Mouse (Mus musculus): ENCODE data around the gene Rassf6. TPM values are rescaled to one million over a fixed set of nuclear protein-coding genes. Genes with fewer than 3 reads are reported as not detected.

Rassf6 gene
- total and polyA plus RNA-seq, 3 experiments: 15.1 to 24.5 (median 18.3) TPM

GRCm38 (mm10) chr5:90621316-90621715 lies 19.1 kb downstream of the Rassf6 start:
- H3K27ac ChIP-seq (ENCODE audit: insufficient read depth, low read depth): no peak overlapping the region
- H3K9ac ChIP-seq (ENCODE audit: insufficient read depth, low read depth): no peak overlapping the region
- peaks cover 8% of the 10 kb centered on the region for H3K9me3 ChIP-seq (replicated peaks; ENCODE audit: low read length)
- in situ Hi-C loops (cut with MboI; ENCODE audit: low pct_ligation_motif_present, low pct_unique_long_range_greater_than_20kb, low sequenced_read_pairs): loop anchor here (25.0 kb wide), 1 partner anchor 409 kb away; the partner anchor contains the start of gene Cox18
- dilution Hi-C loops (cut with MboI; ENCODE audit: extremely low pct_ligation_motif_present, extremely low pct_unique_long_range_greater_than_20kb, low sequenced_read_pairs): no loop called here
- H3K4me2 ChIP-seq (ENCODE audit: insufficient read depth, low read depth, poor library complexity, severe bottlenecking): no peak overlapping the region
- TF ChIP-seq E2F4 (IDR thresholded peaks at IDR 0.05; ENCODE audit: insufficient replicate concordance, low read depth, low read length) (no peak), USF1 (IDR thresholded peaks at IDR 0.05; ENCODE audit: low read depth, low read length) (no peak), ZMIZ1 (IDR thresholded peaks at IDR 0.05; ENCODE audit: low read depth, low read length) (no peak)
- H3K79me2 ChIP-seq (replicated peaks; ENCODE audit: control insufficient read depth, extremely low read depth, insufficient read depth, poor library complexity, severe bottlenecking): no peaks in the 10 kb centered on the region
- DNase-seq (ENCODE audit: extremely low read depth): no peak
- peaks cover 15 to 42% of the 10 kb centered on the region in 2 experiments for H3K36me3 ChIP-seq (replicated peaks in 1 of 2; ENCODE audit: control insufficient read depth in 1 of 2, insufficient read depth in 1 of 2, low read length in 1 of 2)
- no peaks in the 10 kb centered on the region for H3K27me3 ChIP-seq (replicated peaks)
- H3K4me3 ChIP-seq (replicated peaks in 1 of 3; ENCODE audit: low read depth in 2 of 3, low read length in 2 of 3, poor library complexity in 1 of 3): no peak overlapping the region
- H3K4me1 ChIP-seq (ENCODE audit: control insufficient read depth in 1 of 2, insufficient read depth in 2 of 2): peaks cover 12 to 58% of the 10 kb centered on the region in 2 experiments

DNA sequence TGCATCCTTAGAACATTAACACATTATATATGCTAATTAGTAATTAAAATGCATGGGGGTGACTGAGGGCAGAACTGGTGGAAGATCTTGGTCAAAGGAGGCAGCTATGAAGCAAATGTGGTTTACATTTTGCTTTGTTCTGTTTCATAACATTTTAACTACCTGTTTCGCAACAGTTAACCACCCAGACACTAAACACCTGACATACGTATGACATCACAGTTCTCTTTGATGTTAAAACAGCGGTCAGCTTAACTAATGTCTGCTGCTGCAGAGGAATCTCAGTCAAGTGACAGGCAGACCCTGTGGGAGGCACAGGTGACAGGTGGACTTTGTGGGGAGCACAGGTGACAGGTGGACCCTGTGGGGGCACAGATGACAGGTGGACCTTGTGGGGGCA lies 22.6 kb downstream of the Rassf6 start:
- Histone ChIP-seq H3K27me3 (replicated peaks) (no peaks in the 10 kb centered on the region), H3K4me3 (replicated peaks in 1 of 3; ENCODE audit: low read depth in 2 of 3, low read length in 2 of 3, poor library complexity in 1 of 3) (no peak overlapping the region), H3K4me2 (ENCODE audit: insufficient read depth, low read depth, poor library complexity, severe bottlenecking) (no peak overlapping the region), H3K4me1 (ENCODE audit: control insufficient read depth in 1 of 2, insufficient read depth in 2 of 2) (peaks cover 11 to 31% of the 10 kb centered on the region in 2 experiments), H3K36me3 (replicated peaks in 1 of 2; ENCODE audit: control insufficient read depth in 1 of 2, insufficient read depth in 1 of 2, low read length in 1 of 2) (peaks cover 17 to 56% of the 10 kb centered on the region in 2 experiments), H3K9me3 (replicated peaks; ENCODE audit: low read length) (peaks cover 8% of the 10 kb centered on the region), H3K9ac (ENCODE audit: insufficient read depth, low read depth) (no peak overlapping the region), H3K79me2 (replicated peaks; ENCODE audit: control insufficient read depth, extremely low read depth, insufficient read depth, poor library complexity, severe bottlenecking) (no peaks in the 10 kb centered on the region), H3K27ac (ENCODE audit: insufficient read depth, low read depth) (no peak overlapping the region)
- no peak for DNase-seq (ENCODE audit: extremely low read depth)
- TF ChIP-seq MAFK (IDR thresholded peaks at IDR 0.05; ENCODE audit: insufficient replicate concordance, low read length) (no peak), ZNF384 (IDR thresholded peaks at IDR 0.05; ENCODE audit: low read depth, low read length) (no peak), JUN (IDR thresholded peaks at IDR 0.05; ENCODE audit: insufficient read depth, low read depth, low read length) (no peak), ETS1 (conservative IDR thresholded peaks at IDR 0.05; ENCODE audit: low read depth, low read length) (no peak), NRF1 (IDR thresholded peaks at IDR 0.05; ENCODE audit: low read depth, low read length) (no peak), SIN3A (IDR thresholded peaks at IDR 0.05; ENCODE audit: low read length) (no peak), MAZ (IDR thresholded peaks at IDR 0.05; ENCODE audit: low read depth, low read length) (no peak), HCFC1 (IDR thresholded peaks at IDR 0.05; ENCODE audit: low read depth, low read length) (no peak), MXI1 (IDR thresholded peaks at IDR 0.05; ENCODE audit: low read depth, low read length) (no peak), ZMIZ1 (IDR thresholded peaks at IDR 0.05; ENCODE audit: low read depth, low read length) (no peak), E2F4 (IDR thresholded peaks at IDR 0.05; ENCODE audit: insufficient replicate concordance, low read depth, low read length) (no peak), MAX (IDR thresholded peaks at IDR 0.05; ENCODE audit: low read length) (no peak), USF2 (conservative IDR thresholded peaks at IDR 0.05; ENCODE audit: low read depth, low read length) (no peak), ZC3H11A (IDR thresholded peaks at IDR 0.05; ENCODE audit: low read depth, low read length) (no peak)
- dilution Hi-C loops (cut with MboI; ENCODE audit: extremely low pct_ligation_motif_present, extremely low pct_unique_long_range_greater_than_20kb, low sequenced_read_pairs) (no loop called here), in situ Hi-C loops (cut with MboI; ENCODE audit: low pct_ligation_motif_present, low pct_unique_long_range_greater_than_20kb, low sequenced_read_pairs) (loop anchor here (25.0 kb wide), 1 partner anchor 406 kb away; the partner anchor contains the start of gene Cox18)

Data from CH12.LX (cell line).